Mouse (Mus musculus) c-Kit-negative CD71-positive TER-119-positive erythroid progenitor cells, embryonic 14.5 days (primary cell): Measurements from ENCODE around the gene Fgf4.
"Not testable (repeated sequence)": the region's sequence is repeated elsewhere in the genome, so short reads cannot be mapped to it uniquely, and the experiment has no call there.

ENCODE experiments used
- DNase-seq: peaks from one replicate; pipeline ENCODE4 v3.0.0-alpha.2; 2013; ENCODE audit warnings: low read depth, low spot score

Gene Fgf4

GRCm38 (mm10) chr7:144864160-144864670 lies 17.0 kb downstream of the Fgf4 start:
- no peak for DNase-seq

GRCm38 (mm10) chr7:144867161-144867560 lies 20.0 kb downstream of the Fgf4 start:
- DNase-seq = no peak

GRCm38 (mm10) chr7:144867602-144868001 lies 20.4 kb downstream of the Fgf4 start:
- no peak for DNase-seq

- DNase-seq = no peak
Observed at GRCm38 (mm10) chr7:144872420-144872819, 25.3 kb downstream of the Fgf4 start.

GRCm38 (mm10) chr7:144873160-144873559 lies 26.0 kb downstream of the Fgf4 start:
- DNase-seq = no peak

- DNase-seq = no peak
Observed at GRCm38 (mm10) chr7:144874226-144874625, 27.1 kb downstream of the Fgf4 start.

- no peak for DNase-seq
Observed at GRCm38 (mm10) chr7:144878401-144878800, 31.2 kb downstream of the Fgf4 start.

- no peak for DNase-seq
Observed at GRCm38 (mm10) chr7:144883106-144883505, 35.9 kb downstream of the Fgf4 start.

- DNase-seq = no peak
Observed at GRCm38 (mm10) chr7:144887672-144888071, 40.5 kb downstream of the Fgf4 start.

GRCm38 (mm10) chr7:144888564-144889299 lies 41.6 kb downstream of the Fgf4 start:
- no peak for DNase-seq

- DNase-seq = not testable (repeated sequence)
Observed at GRCm38 (mm10) chr7:144890661-144891060, 43.5 kb downstream of the Fgf4 start.

- no peak for DNase-seq
Observed at GRCm38 (mm10) chr7:144891863-144892262, 44.7 kb downstream of the Fgf4 start.

- no peak for DNase-seq
Observed at GRCm38 (mm10) chr7:144892322-144892721, 45.2 kb downstream of the Fgf4 start.

GRCm38 (mm10) chr7:144894191-144894590 lies 47.0 kb downstream of the Fgf4 start:
- DNase-seq = peak; percentile 26

GRCm38 (mm10) chr7:144894706-144895105 lies 47.5 kb downstream of the Fgf4 start:
- no peak for DNase-seq

- DNase-seq = no peak
Observed at GRCm38 (mm10) chr7:144895305-144896111, 48.3 kb downstream of the Fgf4 start.

- no peak for DNase-seq
Observed at GRCm38 (mm10) chr7:144896294-144897218, 49.4 kb downstream of the Fgf4 start, which contains the start of gene Fgf15. Gene Fgf15, plus strand, starts transcription at chr7:144896531.

GRCm38 (mm10) chr7:144898506-144898905 lies 51.3 kb downstream of the Fgf4 start:
- DNase-seq = no peak

- DNase-seq = not testable (repeated sequence)
Observed at GRCm38 (mm10) chr7:144905514-144905913, 58.3 kb downstream of the Fgf4 start.

- DNase-seq = peak; percentile 21
Observed at GRCm38 (mm10) chr7:144906708-144907397, 59.7 kb downstream of the Fgf4 start.

- no peak for DNase-seq
Observed at GRCm38 (mm10) chr7:144907793-144908192, 60.6 kb downstream of the Fgf4 start.
